Mouse (Mus musculus) forebrain, embryonic 12.5 days (tissue): ENCODE measurements around the gene Rsc1a1. TPM values are rescaled to one million over a fixed set of nuclear protein-coding genes. Genes with fewer than 3 reads are reported as not detected.

Experiments
- ATAC-seq: fragments of 200-750 bp; cut with Nextera tagmentation; 2 replicates; pipeline ENCODE4 v1.8.0; 2017; ENCODE audit warnings: moderate TSS enrichment; ENCODE audit not compliant: low FRiP score
- H3K27ac ChIP-seq: fragments of 300-500 bp; sonication (generic); 2 replicates; pipeline ENCODE4 v1.5.1; 2016; ENCODE audit warnings: mild to moderate bottlenecking
- H3K27me3 ChIP-seq: fragments of 300-500 bp; sonication (generic); 2 replicates; pipeline ENCODE4 v1.6.1; 2016; ENCODE audit warnings: mild to moderate bottlenecking
- H3K36me3 ChIP-seq: fragments of 300-500 bp; sonication (generic); replicated peaks from 2 replicates; pipeline ENCODE4 v1.6.1; 2016; ENCODE audit warnings: mild to moderate bottlenecking
- H3K4me1 ChIP-seq: fragments of 300-500 bp; sonication (generic); 2 replicates; pipeline ENCODE4 v1.6.1; 2016
- H3K4me2 ChIP-seq: fragments of 300-500 bp; sonication (generic); 2 replicates; pipeline ENCODE4 v1.6.1; 2016; ENCODE audit warnings: mild to moderate bottlenecking, moderate library complexity
- H3K4me3 ChIP-seq: fragments of 300-500 bp; sonication (generic); replicated peaks from 2 replicates; pipeline ENCODE4 v1.5.1; 2016; ENCODE audit warnings: mild to moderate bottlenecking
- H3K9ac ChIP-seq: fragments of 300-500 bp; sonication (generic); 2 replicates; pipeline ENCODE4 v1.6.1; 2016; ENCODE audit warnings: mild to moderate bottlenecking
- H3K9me3 ChIP-seq: fragments of 300-500 bp; sonication (generic); 2 replicates; pipeline ENCODE4 v1.6.1; 2016
- WGBS: fragments of 180-500 bp; shearing (Covaris S2); methylation state at CpG from one replicate; pipeline ENCODE4 v1.1.7; 2016; 5-methylcytosine and 5-hydroxymethylcytosine counted together
- polyA plus RNA-seq: library from polyadenylated mRNA; unstranded; fragments of >200 nt; fragmentation: Nextera tagmentation; extraction: Ambion mirVana; gene quantifications from 2 replicates; pipeline ENCODE4 v1.2.1, GENCODE M21; 2016

The Rsc1a1 gene
- polyA plus RNA-seq, 1 experiment from 2014 or later = 1.0 TPM

DNA sequence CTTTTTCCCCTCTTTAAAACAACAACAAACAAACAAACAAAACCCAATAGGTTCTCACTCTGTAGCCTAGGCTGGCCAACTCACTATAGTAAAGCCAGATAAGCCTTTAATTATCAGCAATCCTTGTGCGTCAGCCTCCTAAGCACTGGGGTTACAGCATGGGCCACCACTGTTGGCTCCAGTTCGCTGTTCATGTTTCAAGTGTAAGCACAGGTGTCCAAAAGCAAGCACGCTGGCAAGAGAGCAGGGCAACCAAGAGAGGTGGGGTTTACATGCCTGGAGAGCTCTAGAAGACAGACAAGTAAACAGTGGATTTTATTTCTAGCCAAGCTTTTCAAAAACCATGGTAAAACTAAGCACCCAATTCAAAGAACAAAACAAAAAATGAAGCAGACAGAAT lies 694 bp upstream of the Rsc1a1 start:
- H3K4me2 ChIP-seq = no peak overlapping the region
- H3K36me3 ChIP-seq = peaks cover 45% of the 10 kb centered on the region
- H3K9ac ChIP-seq = no peak overlapping the region
- no peak for ATAC-seq
- H3K9me3 ChIP-seq = no peaks in the 10 kb centered on the region
- 0 out of 2 replicates have a peak, but pooled peaks cover 5% of the 10 kb centered on the region for H3K4me1 ChIP-seq
- H3K27me3 ChIP-seq = no peaks in the 10 kb centered on the region
- no peak overlapping the region for H3K4me3 ChIP-seq
- 88% methylated on average over 3 of the region's 3 CpGs for WGBS
- H3K27ac ChIP-seq = no peak overlapping the region

DNA sequence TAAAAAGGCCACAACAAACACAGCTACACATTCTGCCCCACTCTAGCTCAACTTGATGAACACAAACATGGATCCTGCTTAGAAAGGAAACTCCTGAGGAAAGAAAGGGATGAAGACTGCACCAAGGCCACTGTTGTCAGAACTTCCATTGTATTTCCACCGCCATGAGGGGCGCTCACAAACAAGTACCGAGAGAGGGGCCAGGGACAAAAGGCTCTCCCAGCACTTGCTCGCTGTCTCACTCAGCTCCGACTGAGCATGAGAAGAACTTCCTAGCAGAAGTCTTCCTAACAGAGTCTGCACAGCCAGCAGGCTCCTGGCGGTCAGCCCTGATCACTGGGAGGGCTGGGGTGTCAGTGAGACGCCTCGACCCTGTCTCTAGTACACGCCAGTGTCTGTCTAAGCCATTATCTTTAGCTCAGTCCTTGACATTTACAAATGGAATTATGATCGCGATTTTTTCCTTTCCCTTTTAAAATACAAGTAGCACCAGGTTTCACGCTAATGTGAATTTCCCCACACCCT lies 2.6 kb downstream of the Rsc1a1 start:
- Histone ChIP-seq H3K36me3 (peaks cover 32% of the 10 kb centered on the region), H3K4me2 (no peak overlapping the region), H3K4me3 (no peak overlapping the region), H3K4me1 (0 out of 2 replicates have a peak, but pooled peaks cover 8% of the 10 kb centered on the region), H3K9me3 (no peaks in the 10 kb centered on the region), H3K9ac (no peak overlapping the region), H3K27ac (no peak overlapping the region), H3K27me3 (no peaks in the 10 kb centered on the region)
- WGBS = 63% methylated on average over 12 of the region's 12 CpGs
- ATAC-seq = no peak

DNA sequence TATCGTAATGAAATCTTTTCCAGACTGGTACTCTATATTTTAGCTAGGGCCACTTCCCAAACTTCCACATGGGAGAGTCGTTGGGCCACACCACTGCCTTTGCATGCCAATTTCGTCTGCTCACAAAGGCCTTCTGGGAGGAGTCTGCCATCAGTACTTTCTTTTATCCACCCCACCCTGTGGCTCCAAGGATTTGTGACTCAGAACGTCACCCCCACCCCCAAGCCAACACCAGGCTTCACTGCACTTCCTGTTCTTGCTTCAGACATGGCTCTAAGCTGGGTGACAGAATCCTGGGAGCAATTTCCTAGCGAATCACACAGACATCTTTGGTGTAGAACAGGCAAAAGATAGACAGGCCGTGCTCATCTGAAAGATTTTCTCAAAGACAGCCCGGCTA lies 3.6 kb downstream of the Rsc1a1 start:
- H3K4me2 ChIP-seq = no peak overlapping the region
- H3K27me3 ChIP-seq = no peaks in the 10 kb centered on the region
- no peak overlapping the region for H3K27ac ChIP-seq
- 0 out of 2 replicates have a peak, but pooled peaks cover 8% of the 10 kb centered on the region for H3K4me1 ChIP-seq
- 68% methylated on average over 7 of the region's 7 CpGs for WGBS
- no peak for ATAC-seq
- H3K9me3 ChIP-seq = no peaks in the 10 kb centered on the region
- no peak overlapping the region for H3K4me3 ChIP-seq
- H3K36me3 ChIP-seq = peaks cover 30% of the 10 kb centered on the region
- no peak overlapping the region for H3K9ac ChIP-seq

DNA sequence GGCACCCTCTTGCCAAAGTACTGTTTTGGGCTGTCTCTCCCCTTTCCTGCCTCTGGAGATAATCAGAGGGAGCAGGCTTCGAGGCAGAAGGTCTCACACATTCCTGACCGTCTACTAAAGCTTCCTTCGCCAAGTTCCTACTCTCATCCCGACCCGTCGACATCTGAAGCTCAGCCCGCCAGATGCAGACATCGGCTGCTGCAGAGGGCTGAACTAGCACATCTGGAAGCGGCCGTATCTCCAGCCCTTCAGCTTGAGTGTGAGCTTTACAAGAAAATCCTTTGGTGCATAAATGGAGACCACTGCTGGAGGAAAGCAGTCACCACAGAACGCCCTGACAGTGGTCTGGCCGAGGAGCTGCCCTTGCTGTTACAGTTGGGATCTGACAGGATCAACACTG lies 4.5 kb downstream of the Rsc1a1 start:
- no peak overlapping the region for H3K9ac ChIP-seq
- no peak overlapping the region for H3K4me2 ChIP-seq
- ATAC-seq = no peak
- H3K27me3 ChIP-seq = no peaks in the 10 kb centered on the region
- no peak overlapping the region for H3K27ac ChIP-seq
- 83% methylated on average over 12 of the region's 12 CpGs for WGBS
- 0 out of 2 replicates have a peak, but pooled peaks cover 8% of the 10 kb centered on the region for H3K4me1 ChIP-seq
- H3K36me3 ChIP-seq = peaks cover 22% of the 10 kb centered on the region
- no peaks in the 10 kb centered on the region for H3K9me3 ChIP-seq
- H3K4me3 ChIP-seq = no peak overlapping the region

DNA sequence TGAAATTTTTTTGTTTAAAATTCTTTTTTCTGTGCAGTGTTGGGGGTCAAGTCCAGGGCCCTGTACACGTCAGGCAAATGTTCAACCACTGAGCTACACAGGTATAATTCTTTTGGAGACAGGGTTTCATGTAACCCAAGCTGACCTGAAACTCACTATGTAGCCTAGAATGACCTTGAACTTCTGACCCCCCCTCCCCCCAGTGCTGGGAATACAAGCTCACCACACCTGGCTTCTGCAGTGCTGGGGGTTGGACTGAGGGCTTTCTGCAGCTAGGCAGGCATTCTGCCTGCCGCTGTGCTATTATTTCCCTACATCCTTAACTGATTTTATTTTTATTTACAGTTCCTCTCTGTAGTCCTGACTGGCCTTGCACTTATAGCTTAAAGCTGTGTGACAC lies 6.4 kb downstream of the Rsc1a1 start:
- H3K36me3 ChIP-seq = peaks cover 8% of the 10 kb centered on the region
- H3K4me2 ChIP-seq = no peak overlapping the region
- 87% methylated on average over 2 of the region's 2 CpGs for WGBS
- no peaks in the 10 kb centered on the region for H3K9me3 ChIP-seq
- 0 out of 2 replicates have a peak, but pooled peaks cover 8% of the 10 kb centered on the region for H3K4me1 ChIP-seq
- H3K4me3 ChIP-seq = no peak overlapping the region
- ATAC-seq = no peak
- no peak overlapping the region for H3K27ac ChIP-seq
- no peaks in the 10 kb centered on the region for H3K27me3 ChIP-seq
- no peak overlapping the region for H3K9ac ChIP-seq

DNA sequence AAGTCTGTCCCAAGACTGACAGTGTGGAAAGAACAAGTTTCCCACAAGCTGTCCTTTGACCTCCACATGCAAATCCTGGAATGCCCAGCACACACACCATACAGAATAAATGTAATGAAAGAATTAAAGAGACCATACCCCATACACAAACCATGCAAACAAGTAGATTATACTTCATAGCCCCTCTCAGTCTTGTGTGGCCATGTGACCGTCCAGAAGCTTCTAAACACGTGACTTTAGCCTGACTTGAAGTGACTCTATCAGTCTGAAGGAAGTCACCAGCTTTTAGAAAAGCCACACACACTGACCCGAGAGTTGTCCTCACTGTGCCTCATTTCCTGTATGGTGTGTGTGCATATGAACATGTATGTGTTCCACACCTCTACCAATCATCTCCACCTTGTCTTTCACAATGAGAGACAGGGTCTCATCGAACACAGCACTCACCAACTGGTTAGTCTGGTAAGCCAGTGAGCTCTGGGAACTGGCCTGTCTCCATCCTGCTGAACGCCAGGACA lies 8.9 kb downstream of the Rsc1a1 start:
- no peaks in the 10 kb centered on the region for H3K36me3 ChIP-seq
- 84% methylated on average over 5 of the region's 5 CpGs for WGBS
- H3K4me2 ChIP-seq = no peak overlapping the region
- 0 out of 2 replicates have a peak, but pooled peaks cover 4% of the 10 kb centered on the region for H3K4me1 ChIP-seq
- H3K4me3 ChIP-seq = no peak overlapping the region
- no peak overlapping the region for H3K9ac ChIP-seq
- ATAC-seq = no peak
- H3K27me3 ChIP-seq = no peaks in the 10 kb centered on the region
- H3K27ac ChIP-seq = no peak overlapping the region
- no peaks in the 10 kb centered on the region for H3K9me3 ChIP-seq

DNA sequence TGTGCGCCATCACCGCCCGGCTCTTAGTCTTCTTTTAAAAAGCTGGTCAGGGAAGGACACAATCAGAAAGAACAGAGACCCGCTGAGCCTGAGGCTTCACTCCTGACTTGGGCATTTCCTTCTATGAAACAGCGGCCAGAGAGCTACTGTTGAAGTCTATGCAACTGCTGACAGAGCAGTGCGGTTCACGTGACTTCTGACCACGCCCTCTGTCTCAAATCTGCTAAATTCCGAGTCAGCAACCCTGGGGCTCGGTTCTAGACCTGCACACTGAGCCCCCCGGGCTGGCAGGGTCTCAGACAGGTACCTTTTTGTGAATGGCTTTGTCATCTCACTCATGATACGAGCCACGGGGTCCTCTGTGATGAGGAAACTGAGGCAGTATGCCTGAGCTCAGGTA lies 13.1 kb downstream of the Rsc1a1 start:
- 78% methylated on average over 13 of the region's 13 CpGs for WGBS
- H3K27ac ChIP-seq = no peak overlapping the region
- H3K36me3 ChIP-seq = no peaks in the 10 kb centered on the region
- no peak for ATAC-seq
- no peak overlapping the region for H3K4me2 ChIP-seq
- H3K4me1 ChIP-seq = no peaks in the 10 kb centered on the region
- H3K9ac ChIP-seq = no peak overlapping the region
- H3K27me3 ChIP-seq = no peaks in the 10 kb centered on the region
- no peak overlapping the region for H3K4me3 ChIP-seq
- no peaks in the 10 kb centered on the region for H3K9me3 ChIP-seq

DNA sequence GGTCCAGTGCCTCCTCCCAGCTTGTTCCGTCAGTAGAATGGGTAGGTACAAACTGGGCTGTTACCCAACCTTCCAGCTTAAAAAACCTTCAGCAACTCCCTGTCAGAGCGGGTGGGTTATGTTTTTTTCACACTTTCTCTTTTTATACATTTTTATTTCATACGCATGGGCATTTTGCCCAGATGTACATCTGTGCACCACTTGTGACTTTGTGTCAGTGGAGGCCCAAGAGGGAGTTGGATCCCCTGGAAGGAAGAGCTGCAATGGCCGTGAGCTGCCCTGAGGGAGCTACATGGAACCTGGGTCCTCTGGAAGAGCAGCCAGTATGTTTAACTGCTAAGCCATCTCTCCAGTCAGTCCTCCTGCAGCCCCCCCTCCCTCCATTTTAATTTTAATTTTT lies 14.0 kb downstream of the Rsc1a1 start:
- H3K9me3 ChIP-seq = no peaks in the 10 kb centered on the region
- no peak for ATAC-seq
- H3K36me3 ChIP-seq = no peaks in the 10 kb centered on the region
- H3K4me3 ChIP-seq = no peak overlapping the region
- H3K4me1 ChIP-seq = no peaks in the 10 kb centered on the region
- no peak overlapping the region for H3K4me2 ChIP-seq
- 82% methylated on average over 4 of the region's 4 CpGs for WGBS
- no peaks in the 10 kb centered on the region for H3K27me3 ChIP-seq
- no peak overlapping the region for H3K9ac ChIP-seq
- H3K27ac ChIP-seq = no peak overlapping the region

DNA sequence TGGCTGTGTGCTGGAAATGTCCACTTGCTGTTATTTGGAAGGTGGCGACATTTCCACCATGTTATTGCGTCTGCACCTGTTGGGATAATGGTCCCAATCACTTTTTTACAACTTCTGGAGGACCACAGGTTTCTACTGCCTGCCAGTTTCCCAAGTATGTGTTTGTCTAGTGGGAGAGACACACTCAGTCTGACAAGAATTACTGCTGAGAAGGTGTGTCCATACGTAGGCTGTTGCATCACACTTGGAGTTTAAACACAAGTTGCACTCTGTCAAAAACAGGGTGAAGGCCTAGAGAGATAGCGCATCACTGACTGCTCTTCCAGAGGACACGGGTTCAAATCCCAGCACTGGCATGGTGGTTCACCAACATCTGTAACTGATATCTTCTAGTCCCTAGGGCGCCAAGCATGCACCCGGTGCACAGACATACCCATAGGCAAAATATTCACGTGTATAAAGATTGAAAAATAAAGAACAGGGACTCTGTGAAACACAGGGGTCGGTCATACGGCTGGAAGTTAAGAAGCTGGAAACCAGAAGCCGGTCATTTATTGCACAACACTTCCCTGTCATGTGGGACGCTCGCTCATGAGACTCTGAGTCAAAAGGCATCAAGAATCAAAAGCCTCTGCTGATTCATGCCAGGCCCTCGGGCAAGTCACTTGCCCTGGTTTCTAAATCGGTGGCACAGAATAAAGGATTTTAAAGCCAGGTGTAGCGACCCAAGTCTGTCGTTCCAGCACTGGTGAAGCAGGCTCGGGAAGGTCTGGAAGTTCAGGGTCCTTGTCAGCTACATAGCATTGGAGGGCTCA lies 15.3 kb downstream of the Rsc1a1 start:
- ATAC-seq = no peak
- no peak overlapping the region for H3K4me3 ChIP-seq
- H3K9ac ChIP-seq = no peak overlapping the region
- H3K9me3 ChIP-seq = no peaks in the 10 kb centered on the region
- 0 out of 2 replicates have a peak, but pooled peaks cover under 1% of the 10 kb centered on the region for H3K4me1 ChIP-seq
- H3K27me3 ChIP-seq = no peaks in the 10 kb centered on the region
- no peak overlapping the region for H3K4me2 ChIP-seq
- no peak overlapping the region for H3K27ac ChIP-seq
- no peaks in the 10 kb centered on the region for H3K36me3 ChIP-seq
- 88% methylated on average over 18 of the region's 18 CpGs for WGBS

DNA sequence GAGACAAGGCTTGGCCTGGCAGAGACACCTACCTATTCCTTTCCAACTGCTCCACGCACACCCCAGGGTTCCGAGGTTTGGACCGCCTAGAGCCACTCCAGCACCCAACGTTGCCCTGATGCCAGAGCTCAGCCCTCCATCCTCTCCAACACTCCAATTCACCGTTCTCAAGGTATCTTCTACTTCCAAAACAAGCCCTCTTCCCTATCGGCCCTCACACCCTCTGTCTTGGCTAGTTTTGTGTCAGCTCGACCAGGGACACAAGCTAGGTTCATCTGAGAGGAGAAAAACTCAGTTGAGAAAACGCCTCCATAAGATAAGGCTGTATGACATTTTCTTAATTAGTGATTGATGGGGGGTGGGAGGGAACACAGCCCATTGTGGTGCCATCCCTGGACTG lies 20.6 kb downstream of the Rsc1a1 start, which contains the start of gene Plekhm2:
Gene Plekhm2, minus strand, starts transcription at position 101 of the 400 bp plus-strand sequence.
- Histone ChIP-seq H3K9me3 (no peaks in the 10 kb centered on the region), H3K4me2 (peak within 1 kb of the TSS; percentile 85), H3K4me1 (peaks cover 16% of the 10 kb centered on the region), H3K9ac (peak within 1 kb of the TSS; percentile 82), H3K27ac (peak within 1 kb of the TSS; percentile 59; the same call in 1 of the 2 replicates), H3K27me3 (no peaks in the 10 kb centered on the region), H3K4me3 (peak within 1 kb of the TSS; percentile 76), H3K36me3 (peaks cover 11% of the 10 kb centered on the region)
- WGBS = 64% methylated on average over 8 of the region's 8 CpGs
- ATAC-seq = peak; percentile 24; the same call in 1 of the 2 replicates

DNA sequence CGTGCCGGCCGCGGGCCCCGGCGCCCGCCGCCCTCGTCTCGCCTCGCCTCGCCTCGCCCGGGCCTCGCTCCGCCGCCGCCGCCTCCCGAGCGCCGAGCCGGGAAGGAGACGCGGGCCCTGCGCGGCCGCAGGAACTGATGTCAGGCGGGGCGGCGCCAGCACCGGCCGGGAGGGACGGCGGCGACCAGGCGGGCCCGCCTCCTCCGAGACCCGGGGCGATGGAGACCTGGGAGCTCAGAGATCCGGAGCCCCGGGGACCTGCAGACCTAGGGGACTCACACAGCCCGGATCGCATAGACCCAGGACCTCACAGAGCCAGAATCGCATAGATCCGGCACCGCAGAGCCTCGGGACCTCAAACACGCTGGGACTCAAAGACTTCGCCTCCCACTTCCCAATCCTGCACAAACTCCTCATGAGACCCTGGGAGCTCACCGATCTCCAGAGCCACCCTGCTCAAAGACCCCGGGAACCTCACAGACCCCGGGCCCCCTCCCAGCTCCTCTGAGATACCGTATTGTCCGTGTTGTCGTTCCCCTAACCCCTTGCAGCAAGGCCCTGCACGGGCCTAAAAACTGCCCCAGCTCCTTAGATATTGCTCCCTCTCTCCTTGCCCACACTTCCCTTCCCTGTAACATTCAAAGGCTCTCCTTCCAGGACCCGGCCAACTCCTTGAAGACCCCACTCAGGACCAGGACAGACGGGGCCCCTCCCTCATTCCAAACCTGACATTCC lies 21.2 kb downstream of the Rsc1a1 start:
- WGBS = under 1% methylated on average over 57 of the region's 60 CpGs

More for the DNA sequence above, 21.2 kb downstream of the Rsc1a1 start:
- Histone ChIP-seq H3K9me3 (no peaks in the 10 kb centered on the region), H3K9ac (peak overlapping the region; percentile 82), H3K27ac (peak overlapping the region; percentile 59; the same call in 1 of the 2 replicates), H3K4me3 (peak overlapping the region; percentile 76), H3K36me3 (peaks cover 11% of the 10 kb centered on the region), H3K4me1 (peaks cover 16% of the 10 kb centered on the region), H3K4me2 (peak overlapping the region; percentile 85), H3K27me3 (no peaks in the 10 kb centered on the region)
- ATAC-seq = peak; percentile 85
